Comparison of ENCODE assay signal across 11 mouse cellular contexts in the genomic region with DNA sequence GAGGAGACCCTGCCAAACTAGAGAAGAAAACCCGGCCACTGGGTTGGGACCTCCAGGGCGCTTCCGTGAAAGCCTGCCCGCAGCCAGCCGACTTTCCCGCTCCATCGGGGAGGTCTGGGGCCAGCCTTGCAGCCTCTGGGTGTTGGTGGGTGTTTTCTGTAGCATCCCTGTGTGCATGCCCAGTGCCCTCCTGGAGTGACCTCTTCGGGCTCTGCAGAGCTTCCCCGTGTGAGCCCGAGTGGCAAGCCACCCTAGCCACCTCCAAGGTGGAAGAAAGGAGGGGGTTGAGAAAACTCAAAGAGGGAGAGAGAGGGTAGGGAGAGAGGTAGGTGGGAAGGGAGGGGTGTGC. TPM values are rescaled to one million over a fixed set of nuclear protein-coding genes. Genes with fewer than 3 reads are reported as not detected.
A peak's percentile ranks its signal among the peaks of the same experiment; 100 is the strongest.
DNase-seq lines count a peak whose midpoint lies in the region; ATAC-seq and TF ChIP-seq lines count a peak whose summit lies in the region.
"Had no signal": no experiment of that assay in that cellular context is flagged by ENCODE, and none has a peak within 500 bp of the region (broad histone marks: within the 10 kb centered on the region; RNA-seq: fewer than 3 reads in every experiment).

No protein-coding gene starts in this region.

- no peaks in the 10 kb centered on the region for H3K9me3 ChIP-seq in kidney, postnatal 0 days (replicated peaks; ENCODE audit: low read length)
- no peaks in the 10 kb centered on the region for H3K9me3 ChIP-seq in embryonic facial prominence, embryonic 10.5 days
- no peaks in the 10 kb centered on the region for H3K9me3 ChIP-seq in hindbrain, embryonic 14.5 days (ENCODE audit: control insufficient read depth, low read length)
- H3K9me3 ChIP-seq in neural tube, embryonic 12.5 days, result no peaks in the 10 kb centered on the region
- H3K9me3 ChIP-seq: liver, embryonic 13.5 days had no signal

- TF ChIP-seq CTCF in kidney, postnatal 0 days (IDR thresholded peaks at IDR 0.05; ENCODE audit: low read depth), result no peak
- no peak for TF ChIP-seq CTCF in kidney, adult 2 months (conservative IDR thresholded peaks at IDR 0.05; ENCODE audit: insufficient read depth, insufficient read length, low read depth, low read length)

- peaks cover 98% of the 10 kb centered on the region for H3K27me3 ChIP-seq in kidney, postnatal 0 days (ENCODE audit: insufficient read depth, low read length)
- peaks cover 4% of the 10 kb centered on the region; the same call in 1 of the 2 replicates for H3K27me3 ChIP-seq in kidney, adult 2 months (replicated peaks; ENCODE audit: control insufficient read depth, insufficient read depth, low read length)
- peaks cover 100% of the 10 kb centered on the region for H3K27me3 ChIP-seq in embryonic facial prominence, embryonic 10.5 days (replicated peaks; ENCODE audit: low read depth, poor library complexity, severe bottlenecking)
- H3K27me3 ChIP-seq in hindbrain, embryonic 14.5 days (ENCODE audit: control insufficient read depth, insufficient read depth, low read length), result peaks cover 100% of the 10 kb centered on the region
- peaks cover 97% of the 10 kb centered on the region for H3K27me3 ChIP-seq in neural tube, embryonic 12.5 days (replicated peaks)

- no peak for TF ChIP-seq POLR2A in kidney, adult 2 months (IDR thresholded peaks at IDR 0.05; ENCODE audit: low read depth, low read length)

- H3K27ac ChIP-seq in kidney, postnatal 0 days, result no peak overlapping the region
- no peak overlapping the region for H3K27ac ChIP-seq in kidney, adult 2 months (ENCODE audit: insufficient read depth, low read depth, low read length)
- H3K27ac ChIP-seq in embryonic facial prominence, embryonic 10.5 days (replicated peaks), result peak overlapping the region; percentile 48; the same call in 1 of the 2 replicates
- H3K27ac ChIP-seq in hindbrain, embryonic 14.5 days, result no peak overlapping the region
- no peak overlapping the region for H3K27ac ChIP-seq in neural tube, embryonic 12.5 days
- H3K27ac ChIP-seq: liver, embryonic 13.5 days had no signal

- H3K4me1 ChIP-seq in kidney, postnatal 0 days (replicated peaks; ENCODE audit: insufficient read depth, low read length), result 0 out of 2 replicates have a peak, but pooled peaks cover 8% of the 10 kb centered on the region
- no peaks in the 10 kb centered on the region; the same call in 1 of the 2 replicates for H3K4me1 ChIP-seq in kidney, adult 2 months (ENCODE audit: control insufficient read depth, insufficient read depth, low read length)
- H3K4me1 ChIP-seq in embryonic facial prominence, embryonic 10.5 days, result peaks cover 51% of the 10 kb centered on the region
- peaks cover 9% of the 10 kb centered on the region; the same call in 1 of the 2 replicates for H3K4me1 ChIP-seq in hindbrain, embryonic 14.5 days (replicated peaks; ENCODE audit: control insufficient read depth, insufficient read depth, low read length)
- peaks cover 9% of the 10 kb centered on the region for H3K4me1 ChIP-seq in neural tube, embryonic 12.5 days

- WGBS in kidney, postnatal 0 days, result 1% methylated on average over 10 of the region's 10 CpGs
- WGBS in kidney, adult 2 months, result 5% methylated on average over 10 of the region's 10 CpGs
- WGBS in embryonic facial prominence, embryonic 10.5 days, result under 1% methylated on average over 10 of the region's 10 CpGs
- 0% methylated on average over 10 of the region's 10 CpGs for WGBS in hindbrain, embryonic 14.5 days
- 0% methylated on average over 10 of the region's 10 CpGs for whole genome bisulfite sequencing in neural tube, embryonic 12.5 days

- ATAC-seq in kidney, postnatal 0 days (replicated peaks; ENCODE audit: low FRiP score, low read depth), result no peak
- ATAC-seq in hindbrain, embryonic 14.5 days (ENCODE audit: low FRiP score), result no peak
- ATAC-seq in neural tube, embryonic 12.5 days (ENCODE audit: low FRiP score, low read depth), result no peak

- peak overlapping the region; percentile 21; the same call in 1 of the 2 replicates for H3K4me2 ChIP-seq in kidney, postnatal 0 days (ENCODE audit: low read length)
- peak overlapping the region; percentile 24; the same call in 1 of the 2 replicates for H3K4me2 ChIP-seq in hindbrain, embryonic 14.5 days (replicated peaks)
- H3K4me2 ChIP-seq in neural tube, embryonic 12.5 days (replicated peaks), result 0 out of 2 replicates have a peak overlapping the region, but pooled peaks have one; percentile 2
- H3K4me2 ChIP-seq: liver, embryonic 13.5 days had no signal

- no peaks in the 10 kb centered on the region for H3K36me3 ChIP-seq in kidney, postnatal 0 days (ENCODE audit: insufficient read depth, low read length)
- H3K36me3 ChIP-seq in kidney, adult 2 months (ENCODE audit: control insufficient read depth, insufficient read depth, low read length), result no peaks in the 10 kb centered on the region
- no peaks in the 10 kb centered on the region for H3K36me3 ChIP-seq in embryonic facial prominence, embryonic 10.5 days (replicated peaks)
- H3K36me3 ChIP-seq in hindbrain, embryonic 14.5 days (replicated peaks; ENCODE audit: control insufficient read depth, insufficient read depth), result no peaks in the 10 kb centered on the region
- H3K36me3 ChIP-seq in neural tube, embryonic 12.5 days, result no peaks in the 10 kb centered on the region
- H3K36me3 ChIP-seq: liver, embryonic 13.5 days had no signal

- no peak overlapping the region for H3K9ac ChIP-seq in kidney, postnatal 0 days (ENCODE audit: low read depth, low read length)
- no peak overlapping the region for H3K9ac ChIP-seq in hindbrain, embryonic 14.5 days
- no peak overlapping the region for H3K9ac ChIP-seq in neural tube, embryonic 12.5 days
- H3K9ac ChIP-seq: liver, embryonic 13.5 days had no signal

- H3K4me3 ChIP-seq in kidney, postnatal 0 days (replicated peaks; ENCODE audit: low read depth, low read length), result peak overlapping the region; percentile 5; the same call in 1 of the 2 replicates
- H3K4me3 ChIP-seq in kidney, adult 2 months (ENCODE audit: insufficient read depth, low read depth, low read length), result no peak overlapping the region
- peak overlapping the region; percentile 45 for H3K4me3 ChIP-seq in embryonic facial prominence, embryonic 10.5 days
- no peak overlapping the region for H3K4me3 ChIP-seq in hindbrain, embryonic 14.5 days (replicated peaks; ENCODE audit: low read length)
- H3K4me3 ChIP-seq in neural tube, embryonic 12.5 days, result no peak overlapping the region
- H3K4me3 ChIP-seq: liver, embryonic 13.5 days had no signal

- DNase-seq in kidney, postnatal 0 days (ENCODE audit: low spot score), result no peak
- no peak for DNase-seq in kidney, adult 2 months
- peak; percentile 46 for DNase-seq in embryonic facial prominence, embryonic 10.5 days (ENCODE audit: low spot score)
- DNase-seq in hindbrain, embryonic 14.5 days (ENCODE audit: low spot score), result no peak
- DNase-seq in retina, postnatal 1 day, result no peak
- no peak for DNase-seq in adrenal gland, postnatal 25 days
- DNase-seq: adrenal gland, postnatal 14 days; cerebellum, adult 9-11 months; kidney, adult 11 months; liver, embryonic 13.5 days had no signal

RNA-seq across cellular contexts. Expression of gene Foxf2, which starts 5.1 kb away (rescaled TPM):
- not detected in 2 replicates for polyA plus RNA-seq in kidney, postnatal 0 days (2015; fragmentation: Nextera tagmentation; extraction: Ambion mirVana)
- polyA plus RNA-seq in kidney, adult 2 months (2012; rRNA removed), result 0.10 TPM in 1 of 2 replicates, not detected in the other
- 10.8 and 12.8 TPM in 2 replicates for polyA plus RNA-seq in embryonic facial prominence, embryonic 10.5 days (2016; fragmentation: Nextera tagmentation; extraction: Ambion mirVana)
- polyA plus RNA-seq in hindbrain, embryonic 14.5 days (2014; fragmentation: Nextera tagmentation; extraction: Ambion mirVana), result 5.3 and 6.2 TPM in 2 replicates
- 7.1 and 7.4 TPM in 2 replicates for polyA plus RNA-seq in neural tube, embryonic 12.5 days (2016; fragmentation: Nextera tagmentation; extraction: Ambion mirVana)
- total RNA-seq in adrenal gland, postnatal 25 days (2021), result not detected in 2 replicates
- total RNA-seq: adrenal gland, postnatal 14 days had no signal
- polyA plus RNA-seq: liver, embryonic 13.5 days had no signal

Comparison
In these comparisons a context has a peak if more than half of its experiments do, and no peak if none do; other contexts are left out.
1. H3K4me3 ChIP-seq: peak in kidney, postnatal 0 days (single experiment) and embryonic facial prominence, embryonic 10.5 days (single experiment); none in kidney, adult 2 months (single experiment), hindbrain, embryonic 14.5 days (single experiment) and neural tube, embryonic 12.5 days (single experiment).
2. Peak in every context shown above with its lines, with median percentiles within 50 percentile points of each other: H3K4me2 ChIP-seq.